Mouse (Mus musculus): ENCODE results near the gene Ctsll3. TPM values are rescaled to one million over a fixed set of nuclear protein-coding genes. Genes with fewer than 3 reads are reported as not detected.

Ctsll3 gene
- polyA plus RNA-seq, 1 experiment from 2014 or later, result not detected

Other genes with a start within 250 kb of the Ctsll3 start
- gene Dapk1, start 200.9 kb downstream of the Ctsll3 start, polyA plus RNA-seq (2015; fragmentation: Nextera tagmentation; extraction: Ambion mirVana), result 6.8 and 8.4 TPM in 2 replicates
- not detected in 2 replicates for gene BC051665, start 16.5 kb downstream of the Ctsll3 start, polyA plus RNA-seq (2015; fragmentation: Nextera tagmentation; extraction: Ambion mirVana)
- 0.06 TPM in 1 of 2 replicates, not detected in the other for gene 4930486L24Rik, start 61.6 kb upstream of the Ctsll3 start, polyA plus RNA-seq (2015; fragmentation: Nextera tagmentation; extraction: Ambion mirVana)
- 0.26 TPM in 1 of 2 replicates, not detected in the other for gene Gm49392, start 94.0 kb upstream of the Ctsll3 start, polyA plus RNA-seq (2015; fragmentation: Nextera tagmentation; extraction: Ambion mirVana)
- gene Ctla2b, start 94.6 kb upstream of the Ctsll3 start, polyA plus RNA-seq (2015; fragmentation: Nextera tagmentation; extraction: Ambion mirVana), result 4.1 and 5.6 TPM in 2 replicates
- gene Tpbpb, start 102.0 kb upstream of the Ctsll3 start, polyA plus RNA-seq (2015; fragmentation: Nextera tagmentation; extraction: Ambion mirVana), result not detected in 2 replicates
- gene Gm49393, start 132.7 kb upstream of the Ctsll3 start, polyA plus RNA-seq (2015; fragmentation: Nextera tagmentation; extraction: Ambion mirVana), result not detected in 2 replicates
- gene Gm49391, start 133.7 kb upstream of the Ctsll3 start, polyA plus RNA-seq (2015; fragmentation: Nextera tagmentation; extraction: Ambion mirVana), result 0.82 and 2.5 TPM in 2 replicates
- 24.2 and 25.8 TPM in 2 replicates for gene Ctla2a, start 133.8 kb upstream of the Ctsll3 start, polyA plus RNA-seq (2015; fragmentation: Nextera tagmentation; extraction: Ambion mirVana)
- not detected in 2 replicates for gene Tpbpa, start 139.1 kb upstream of the Ctsll3 start, polyA plus RNA-seq (2015; fragmentation: Nextera tagmentation; extraction: Ambion mirVana)
- gene Ctsj, start 203.1 kb upstream of the Ctsll3 start, polyA plus RNA-seq (2015; fragmentation: Nextera tagmentation; extraction: Ambion mirVana), result not detected in 2 replicates
- not detected in 2 replicates for gene Ctsq, start 237.8 kb upstream of the Ctsll3 start, polyA plus RNA-seq (2015; fragmentation: Nextera tagmentation; extraction: Ambion mirVana)